Mouse (Mus musculus): Measurements from ENCODE around the gene Tbx15. TPM values are rescaled to one million over a fixed set of nuclear protein-coding genes. Genes with fewer than 3 reads are reported as not detected.

Gene Tbx15
- total RNA-seq, 2 experiments from 2014 or later, result 0.17 to 0.49 TPM

Small RNA genes within 50 kb of the gene (microRNA-seq; reads per million reads assigned to microRNA genes)
- gene Mir6481, result not detected

Other genes starting within 250 kb of the Tbx15 start
- gene Wars2, start 99.3 kb upstream of the Tbx15 start, total RNA-seq (2021), result 10 to 100 TPM; 14.6 to 15.3 TPM